Mouse (Mus musculus): ENCODE data around the gene Higd2a. TPM values are rescaled to one million over a fixed set of nuclear protein-coding genes. Genes with fewer than 3 reads are reported as not detected.
"Not testable (repeated sequence)": the region's sequence is repeated elsewhere in the genome, so short reads cannot be mapped to it uniquely, and the experiment has no call there.

The Higd2a gene
- polyA plus RNA-seq, 1 experiment from 2014 or later, result 183 TPM

GRCm38 (mm10) chr13:54605426-54605825 lies 15.4 kb downstream of the Higd2a start:
- H3K9ac ChIP-seq, result no peak overlapping the region
- no peak overlapping the region for H3K4me2 ChIP-seq (replicated peaks)
- no peak overlapping the region for H3K4me3 ChIP-seq (replicated peaks)
- peaks cover 18% of the 10 kb centered on the region for H3K4me1 ChIP-seq
- H3K9me3 ChIP-seq (replicated peaks), result no peaks in the 10 kb centered on the region
- H3K27ac ChIP-seq (replicated peaks), result no peak overlapping the region
- H3K36me3 ChIP-seq, result peaks cover 3% of the 10 kb centered on the region; the same call in 1 of the 2 replicates
- 63% methylated on average over 5 of the region's 5 CpGs for WGBS
- no peaks in the 10 kb centered on the region for H3K27me3 ChIP-seq
- no peak for ATAC-seq (ENCODE audit: insufficient number of reproducible peaks, low FRiP score, low TSS enrichment, low read depth)

- Histone ChIP-seq H3K36me3 (peaks cover 3% of the 10 kb centered on the region; the same call in 1 of the 2 replicates), H3K4me1 (peaks cover 24% of the 10 kb centered on the region), H3K4me2 (replicated peaks) (no peak overlapping the region), H3K9me3 (replicated peaks) (no peaks in the 10 kb centered on the region), H3K27me3 (no peaks in the 10 kb centered on the region), H3K27ac (replicated peaks) (no peak overlapping the region), H3K9ac (no peak overlapping the region), H3K4me3 (replicated peaks) (no peak overlapping the region)
- ATAC-seq (ENCODE audit: insufficient number of reproducible peaks, low FRiP score, low TSS enrichment, low read depth), result no peak
- whole genome bisulfite sequencing, result 67% methylated on average over 5 of the region's 5 CpGs
Observed at GRCm38 (mm10) chr13:54607204-54607603, 17.2 kb downstream of the Higd2a start.

- no peak overlapping the region for H3K4me3 ChIP-seq (replicated peaks)
- WGBS, result 68% methylated on average over 3 of the region's 3 CpGs
- no peak overlapping the region for H3K9ac ChIP-seq
- no peak overlapping the region for H3K27ac ChIP-seq (replicated peaks)
- peaks cover 3% of the 10 kb centered on the region; the same call in 1 of the 2 replicates for H3K36me3 ChIP-seq
- H3K9me3 ChIP-seq (replicated peaks), result no peaks in the 10 kb centered on the region
- no peak for ATAC-seq (ENCODE audit: insufficient number of reproducible peaks, low FRiP score, low TSS enrichment, low read depth)
- peaks cover 24% of the 10 kb centered on the region for H3K4me1 ChIP-seq
- no peaks in the 10 kb centered on the region for H3K27me3 ChIP-seq
- H3K4me2 ChIP-seq (replicated peaks), result no peak overlapping the region
Observed at GRCm38 (mm10) chr13:54608002-54608401, 18.0 kb downstream of the Higd2a start.

GRCm38 (mm10) chr13:54608666-54609065 lies 18.7 kb downstream of the Higd2a start:
- WGBS, result 20% methylated on average over 8 of the region's 8 CpGs
- Histone ChIP-seq H3K9me3 (replicated peaks) (no peaks in the 10 kb centered on the region), H3K36me3 (peaks cover 3% of the 10 kb centered on the region; the same call in 1 of the 2 replicates), H3K27ac (replicated peaks) (0 out of 2 replicates have a peak overlapping the region, but pooled peaks have one; percentile 22), H3K27me3 (no peaks in the 10 kb centered on the region), H3K4me3 (replicated peaks) (no peak overlapping the region), H3K4me1 (peaks cover 24% of the 10 kb centered on the region), H3K9ac (no peak overlapping the region), H3K4me2 (replicated peaks) (peak overlapping the region; percentile 15; the same call in 1 of the 2 replicates)
- ATAC-seq (ENCODE audit: insufficient number of reproducible peaks, low FRiP score, low TSS enrichment, low read depth), result no peak

GRCm38 (mm10) chr13:54609301-54609700 lies 19.3 kb downstream of the Higd2a start:
- H3K4me2 ChIP-seq (replicated peaks), result peak overlapping the region; percentile 15; the same call in 1 of the 2 replicates
- H3K27ac ChIP-seq (replicated peaks), result peak overlapping the region; percentile 22; the same call in 1 of the 2 replicates
- WGBS, result 14% methylated on average over 1 of the region's 1 CpGs
- no peak overlapping the region for H3K4me3 ChIP-seq (replicated peaks)
- no peak for ATAC-seq (ENCODE audit: insufficient number of reproducible peaks, low FRiP score, low TSS enrichment, low read depth)
- H3K27me3 ChIP-seq, result no peaks in the 10 kb centered on the region
- no peaks in the 10 kb centered on the region for H3K9me3 ChIP-seq (replicated peaks)
- H3K4me1 ChIP-seq, result peaks cover 24% of the 10 kb centered on the region
- peaks cover under 1% of the 10 kb centered on the region; the same call in 1 of the 2 replicates for H3K36me3 ChIP-seq
- no peak overlapping the region for H3K9ac ChIP-seq

- peak overlapping the region; percentile 73 for H3K9ac ChIP-seq
- H3K4me2 ChIP-seq (replicated peaks), result peak overlapping the region; percentile 92
- no peaks in the 10 kb centered on the region for H3K9me3 ChIP-seq (replicated peaks)
- H3K27me3 ChIP-seq, result no peaks in the 10 kb centered on the region
- peaks cover 24% of the 10 kb centered on the region for H3K4me1 ChIP-seq
- H3K36me3 ChIP-seq, result no peaks in the 10 kb centered on the region
- peak overlapping the region; percentile 72 for H3K27ac ChIP-seq (replicated peaks)
- ATAC-seq (ENCODE audit: insufficient number of reproducible peaks, low FRiP score, low TSS enrichment, low read depth), result no peak
- WGBS, result 8% methylated on average over 13 of the region's 13 CpGs
- peak overlapping the region; percentile 77 for H3K4me3 ChIP-seq (replicated peaks)
Observed at GRCm38 (mm10) chr13:54610613-54610971, 20.6 kb downstream of the Higd2a start.

GRCm38 (mm10) chr13:54610972-54611754 lies 21.2 kb downstream of the Higd2a start, which contains the start of gene Cltb:
Gene Cltb (minus strand): TSS chr13:54611344.
- peak within 1 kb of the TSS; percentile 77 for H3K4me3 ChIP-seq (replicated peaks)
- H3K27me3 ChIP-seq, result no peaks in the 10 kb centered on the region
- H3K9me3 ChIP-seq (replicated peaks), result no peaks in the 10 kb centered on the region
- peak within 1 kb of the TSS; percentile 72 for H3K27ac ChIP-seq (replicated peaks)
- no peaks in the 10 kb centered on the region for H3K36me3 ChIP-seq
- peak; percentile 62 for ATAC-seq (ENCODE audit: insufficient number of reproducible peaks, low FRiP score, low TSS enrichment, low read depth)
- H3K4me2 ChIP-seq (replicated peaks), result peak within 1 kb of the TSS; percentile 92
- H3K4me1 ChIP-seq, result peaks cover 24% of the 10 kb centered on the region
- under 1% methylated on average over 64 of the region's 66 CpGs for WGBS
- peak within 1 kb of the TSS; percentile 73 for H3K9ac ChIP-seq

- H3K36me3 ChIP-seq, result not testable (repeated sequence)
Observed at GRCm38 (mm10) chr13:54613141-54613540, 23.1 kb downstream of the Higd2a start.

GRCm38 (mm10) chr13:54616307-54616706 lies 26.3 kb downstream of the Higd2a start:
- no peak for ATAC-seq (ENCODE audit: insufficient number of reproducible peaks, low FRiP score, low TSS enrichment, low read depth)
- Histone ChIP-seq H3K9ac (no peak overlapping the region), H3K4me3 (replicated peaks) (no peak overlapping the region), H3K9me3 (replicated peaks) (no peaks in the 10 kb centered on the region), H3K4me1 (no peaks in the 10 kb centered on the region), H3K36me3 (no peaks in the 10 kb centered on the region), H3K27ac (replicated peaks) (no peak overlapping the region), H3K27me3 (no peaks in the 10 kb centered on the region; the same call in 1 of the 2 replicates), H3K4me2 (replicated peaks) (no peak overlapping the region)
- 81% methylated on average over 8 of the region's 8 CpGs for WGBS

More at GRCm38 (mm10) chr13:54613141-54613540, 23.1 kb downstream of the Higd2a start:
- peaks cover 24% of the 10 kb centered on the region for H3K4me1 ChIP-seq
- not testable (repeated sequence) for H3K9me3 ChIP-seq (replicated peaks); H3K27ac ChIP-seq (replicated peaks); H3K27me3 ChIP-seq; H3K4me3 ChIP-seq (replicated peaks); H3K4me2 ChIP-seq (replicated peaks); ATAC-seq (ENCODE audit: insufficient number of reproducible peaks, low FRiP score, low TSS enrichment, low read depth); H3K9ac ChIP-seq
- 88% methylated on average over 8 of the region's 8 CpGs for WGBS

- Histone ChIP-seq H3K27me3 (no peaks in the 10 kb centered on the region; the same call in 1 of the 2 replicates), H3K9ac (no peak overlapping the region), H3K4me1 (no peaks in the 10 kb centered on the region), H3K4me2 (replicated peaks) (no peak overlapping the region), H3K4me3 (replicated peaks) (no peak overlapping the region), H3K9me3 (replicated peaks) (no peaks in the 10 kb centered on the region), H3K27ac (replicated peaks) (no peak overlapping the region), H3K36me3 (no peaks in the 10 kb centered on the region)
- WGBS, result 58% methylated on average over 6 of the region's 6 CpGs
- no peak for ATAC-seq (ENCODE audit: insufficient number of reproducible peaks, low FRiP score, low TSS enrichment, low read depth)
Observed at GRCm38 (mm10) chr13:54616998-54617397, 27.0 kb downstream of the Higd2a start.

- 11% methylated on average over 44 of the region's 44 CpGs for WGBS
- peaks cover 21% of the 10 kb centered on the region for H3K4me1 ChIP-seq
Observed at GRCm38 (mm10) chr13:54621155-54621932, 31.3 kb downstream of the Higd2a start, which contains the start of gene Faf2. Gene Faf2 (plus strand): TSS chr13:54621784.

More at GRCm38 (mm10) chr13:54621155-54621932, 31.3 kb downstream of the Higd2a start, which contains the start of gene Faf2:
- peak; percentile 95 for ATAC-seq (ENCODE audit: insufficient number of reproducible peaks, low FRiP score, low TSS enrichment, low read depth)
- Histone ChIP-seq H3K4me3 (replicated peaks) (peak within 1 kb of the TSS; percentile 94), H3K9ac (peak within 1 kb of the TSS; percentile 92), H3K9me3 (replicated peaks) (no peaks in the 10 kb centered on the region), H3K27me3 (no peaks in the 10 kb centered on the region; the same call in 1 of the 2 replicates), H3K27ac (replicated peaks) (peak within 1 kb of the TSS; percentile 89), H3K36me3 (no peaks in the 10 kb centered on the region), H3K4me2 (replicated peaks) (peak within 1 kb of the TSS; percentile 75)
